Comparison of ENCODE assay signal across 1 mouse cellular context in the genomic region with DNA sequence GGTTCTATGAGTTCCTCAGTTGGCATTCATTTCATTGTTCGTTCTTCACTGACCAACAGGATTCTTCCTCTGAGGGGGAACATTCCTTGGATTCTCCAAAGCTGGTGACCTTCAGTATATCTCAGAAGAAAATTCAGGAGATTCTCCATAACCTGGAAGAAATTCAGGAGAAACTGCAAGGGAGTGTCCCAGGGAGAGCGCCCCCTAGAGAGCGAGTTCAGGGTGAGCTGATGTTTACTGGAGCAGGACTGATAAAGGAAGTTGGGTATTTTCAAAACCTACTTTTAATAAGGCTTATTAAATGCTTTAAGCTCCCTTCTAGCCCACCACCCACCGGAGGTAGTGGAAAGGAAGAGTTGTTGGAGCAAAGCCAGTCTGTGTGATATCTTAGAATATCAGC.
TF ChIP-seq lines count a peak whose summit lies in the region.

No protein-coding gene starts in this region.

TF ChIP-seq in MEL, 35 proteins besides CTCF, POLR2A, EP300 and RAD21:
- 0 out of 2 replicates have a peak, but pooled peaks have one; percentile 16 for TF ChIP-seq GATA1 (IDR thresholded peaks at IDR 0.05; ENCODE audit: low read depth, low read length)
- TF ChIP-seq TAL1 (IDR thresholded peaks at IDR 0.05; ENCODE audit: low read length), result no peak
